Mouse (Mus musculus) erythroblast, embryonic 14.5 days (primary cell): ENCODE measurements around the gene Kbtbd2. TPM values are rescaled to one million over a fixed set of nuclear protein-coding genes. Genes with fewer than 3 reads are reported as not detected.
A peak's percentile ranks its signal among the peaks of the same experiment; 100 is the strongest.

Experiments used
- H3K27me3 ChIP-seq: 2 replicates; pipeline ENCODE4 v1.6.1; 2012; ENCODE audit warnings: inconsistent platforms; ENCODE audit not compliant: control insufficient read depth
- H3K36me3 ChIP-seq: 2 replicates; pipeline ENCODE4 v1.6.1; 2012; ENCODE audit warnings: mild to moderate bottlenecking, inconsistent platforms; ENCODE audit not compliant: control insufficient read depth
- H3K4me1 ChIP-seq: 2 replicates; pipeline ENCODE4 v1.6.1; 2012; ENCODE audit warnings: inconsistent platforms; ENCODE audit not compliant: control insufficient read depth
- H3K4me3 ChIP-seq: replicated peaks from 2 replicates; pipeline ENCODE3; 2012; ENCODE audit warnings: moderate library complexity, mild to moderate bottlenecking, inconsistent platforms
- H3K9me3 ChIP-seq: 2 replicates; pipeline ENCODE4 v1.6.1; 2012; ENCODE audit warnings: low read length, inconsistent platforms, mixed read lengths; ENCODE audit not compliant: control insufficient read depth
- GATA1 ChIP-seq: IDR thresholded peaks from 2 replicates; pipeline ENCODE4 v1.6.1; 2012; ENCODE audit warnings: low read length, inconsistent platforms, mixed read lengths
- TAL1 ChIP-seq: IDR thresholded peaks from 3 replicates; pipeline ENCODE4 v1.6.1; 2012; ENCODE audit warnings: low read length, inconsistent platforms, mixed read lengths
- polyA plus RNA-seq: library from polyadenylated mRNA; stranded (reverse); fragments of >175 nt; gene quantifications from 2 replicates; pipeline ENCODE4 v1.2.3, GENCODE M21; 2012

Kbtbd2 gene
- polyA plus RNA-seq, result 0.36 and 0.48 TPM in 2 replicates

- peaks cover 43% of the 10 kb centered on the region for H3K4me1 ChIP-seq
- no peaks in the 10 kb centered on the region for H3K9me3 ChIP-seq
- H3K27me3 ChIP-seq, result no peaks in the 10 kb centered on the region
- peak within 1 kb of the TSS; percentile 93 for H3K4me3 ChIP-seq
- H3K36me3 ChIP-seq, result peaks cover 32% of the 10 kb centered on the region
- TF ChIP-seq TAL1 (no peak), GATA1 (no peak)
Measured at GRCm38 (mm10) chr6:56797311-56798151, at the start of gene Kbtbd2. Kbtbd2 (minus strand) TSS chr6:56797813.

- Histone ChIP-seq H3K4me3 (no peak overlapping the region), H3K4me1 (peaks cover 45% of the 10 kb centered on the region), H3K36me3 (peaks cover 4% of the 10 kb centered on the region), H3K27me3 (no peaks in the 10 kb centered on the region), H3K9me3 (no peaks in the 10 kb centered on the region)
- no peak for TF ChIP-seq TAL1
- TF ChIP-seq GATA1, result no peak
Measured at GRCm38 (mm10) chr6:56844365-56844764, 46.8 kb upstream of the Kbtbd2 start.

GRCm38 (mm10) chr6:56843229-56843628, 45.6 kb upstream of the Kbtbd2 start:
- Histone ChIP-seq H3K36me3 (peaks cover 4% of the 10 kb centered on the region), H3K27me3 (no peaks in the 10 kb centered on the region), H3K9me3 (no peaks in the 10 kb centered on the region), H3K4me1 (peaks cover 55% of the 10 kb centered on the region), H3K4me3 (no peak overlapping the region)
- TF ChIP-seq TAL1 (no peak), GATA1 (no peak)

GRCm38 (mm10) chr6:56837621-56838020, 40.0 kb upstream of the Kbtbd2 start:
- Histone ChIP-seq H3K9me3 (no peaks in the 10 kb centered on the region), H3K4me1 (peaks cover 26% of the 10 kb centered on the region), H3K4me3 (no peak overlapping the region), H3K27me3 (peaks cover 6% of the 10 kb centered on the region), H3K36me3 (peaks cover 4% of the 10 kb centered on the region)
- TF ChIP-seq GATA1, result no peak
- no peak for TF ChIP-seq TAL1

GRCm38 (mm10) chr6:56837166-56837565, 39.6 kb upstream of the Kbtbd2 start:
- TF ChIP-seq GATA1, result no peak
- no peak for TF ChIP-seq TAL1
- Histone ChIP-seq H3K27me3 (peaks cover 10% of the 10 kb centered on the region), H3K4me3 (no peak overlapping the region), H3K9me3 (no peaks in the 10 kb centered on the region), H3K36me3 (peaks cover 4% of the 10 kb centered on the region), H3K4me1 (peaks cover 29% of the 10 kb centered on the region)

- peaks cover 27% of the 10 kb centered on the region for H3K27me3 ChIP-seq
- no peak for TF ChIP-seq TAL1
- TF ChIP-seq GATA1, result no peak
- no peak overlapping the region for H3K4me3 ChIP-seq
- H3K9me3 ChIP-seq, result no peaks in the 10 kb centered on the region
- peaks cover 3% of the 10 kb centered on the region for H3K36me3 ChIP-seq
- H3K4me1 ChIP-seq, result peaks cover 27% of the 10 kb centered on the region
Measured at GRCm38 (mm10) chr6:56835532-56835931, 37.9 kb upstream of the Kbtbd2 start.

- Histone ChIP-seq H3K27me3 (peaks cover 28% of the 10 kb centered on the region), H3K4me3 (no peak overlapping the region), H3K4me1 (peaks cover 25% of the 10 kb centered on the region), H3K36me3 (no peaks in the 10 kb centered on the region; the same call in 1 of the 2 replicates), H3K9me3 (no peaks in the 10 kb centered on the region)
- TF ChIP-seq GATA1 (no peak), TAL1 (no peak)
Measured at GRCm38 (mm10) chr6:56834769-56835168, 37.2 kb upstream of the Kbtbd2 start.

GRCm38 (mm10) chr6:56832830-56833229, 35.2 kb upstream of the Kbtbd2 start:
- Histone ChIP-seq H3K27me3 (peaks cover 28% of the 10 kb centered on the region), H3K4me3 (peak overlapping the region; percentile 69), H3K4me1 (peaks cover 13% of the 10 kb centered on the region), H3K36me3 (no peaks in the 10 kb centered on the region; the same call in 1 of the 2 replicates), H3K9me3 (no peaks in the 10 kb centered on the region)
- TF ChIP-seq GATA1, result no peak
- no peak for TF ChIP-seq TAL1

- Histone ChIP-seq H3K36me3 (no peaks in the 10 kb centered on the region), H3K27me3 (peaks cover 28% of the 10 kb centered on the region), H3K9me3 (no peaks in the 10 kb centered on the region), H3K4me3 (peak overlapping the region; percentile 69), H3K4me1 (peaks cover 13% of the 10 kb centered on the region)
- TF ChIP-seq TAL1 (no peak), GATA1 (no peak)
Measured at GRCm38 (mm10) chr6:56832407-56832796, 34.8 kb upstream of the Kbtbd2 start.
